Mouse (Mus musculus): Measurements from ENCODE around the gene Ccdc38.

The Ccdc38 gene

GRCm38 (mm10) chr10:93608051-93608450 lies 67.6 kb downstream of the Ccdc38 start:
- DNase-seq (ENCODE audit: low read depth, low spot score): peak; percentile 45

- DNase-seq (ENCODE audit: low read depth, low spot score): no peak
Measured at GRCm38 (mm10) chr10:93609236-93609635, 68.8 kb downstream of the Ccdc38 start.

- DNase-seq (ENCODE audit: low read depth, low spot score): no peak
Measured at GRCm38 (mm10) chr10:93610896-93611295, 70.5 kb downstream of the Ccdc38 start.

- DNase-seq (ENCODE audit: low read depth, low spot score): no peak
Measured at GRCm38 (mm10) chr10:93611419-93612007, 71.1 kb downstream of the Ccdc38 start.

GRCm38 (mm10) chr10:93614850-93615249 lies 74.4 kb downstream of the Ccdc38 start:
- no peak for DNase-seq (ENCODE audit: low read depth, low spot score)

- no peak for DNase-seq (ENCODE audit: low read depth, low spot score)
Measured at GRCm38 (mm10) chr10:93620438-93621179, 80.2 kb downstream of the Ccdc38 start.

- DNase-seq (ENCODE audit: low read depth, low spot score): peak; percentile 0
Measured at GRCm38 (mm10) chr10:93623725-93624124, 83.3 kb downstream of the Ccdc38 start.

GRCm38 (mm10) chr10:93624151-93624550 lies 83.7 kb downstream of the Ccdc38 start:
- DNase-seq (ENCODE audit: low read depth, low spot score): no peak

GRCm38 (mm10) chr10:93630310-93630709 lies 89.9 kb downstream of the Ccdc38 start:
- DNase-seq (ENCODE audit: low read depth, low spot score): no peak

- DNase-seq (ENCODE audit: low read depth, low spot score): no peak
Measured at GRCm38 (mm10) chr10:93632086-93632485, 91.7 kb downstream of the Ccdc38 start.

GRCm38 (mm10) chr10:93633563-93633962 lies 93.1 kb downstream of the Ccdc38 start:
- no peak for DNase-seq (ENCODE audit: low read depth, low spot score)
